Comparison of ENCODE assay signal across 10 mouse cellular contexts in genomic region chr2:163353731-163354130, GRCm38 (mm10). TPM values are rescaled to one million over a fixed set of nuclear protein-coding genes. Genes with fewer than 3 reads are reported as not detected.
A peak's percentile ranks its signal among the peaks of the same experiment; 100 is the strongest.
DNase-seq lines count a peak whose midpoint lies in the region.
"Had no signal": no experiment of that assay in that cellular context is flagged by ENCODE, and none has a peak within 500 bp of the region (broad histone marks: within the 10 kb centered on the region; RNA-seq: fewer than 3 reads in every experiment).

No protein-coding gene starts in this region.

- intact Hi-C loops in heart, postnatal 25 days (cut with DNase I): no loop called here
- intact Hi-C loops in left cerebral cortex, postnatal 4 days (cut with DNase I): no loop called here

- peak; percentile 39 for DNase-seq in urinary bladder, postnatal 14 days (ENCODE audit: low spot score)
- DNase-seq in urinary bladder, postnatal 25 days (ENCODE audit: low spot score): no peak
- DNase-seq in gastrocnemius, postnatal 10 days: peak; percentile 50
- peak; percentile 35 for DNase-seq in heart, postnatal 25 days (ENCODE audit: low spot score)
- no peak for DNase-seq in spleen, adult 12 weeks (ENCODE audit: low spot score)
- no peak for DNase-seq in left cerebral cortex, postnatal 4 days
- no peak for DNase-seq in adrenal gland, postnatal 25 days
- DNase-seq: cerebellum, adult 11 months; kidney, postnatal 10 days had no signal

RNA-seq across cellular contexts. Expression of gene Jph2, which starts 44.1 kb away (rescaled TPM):
- total RNA-seq in gastrocnemius, postnatal 10 days (2021): 100 to 1,000 TPM; 350 to 362 TPM
- total RNA-seq in heart, postnatal 25 days (2021): 100 to 1,000 TPM; 374 to 418 TPM
- total RNA-seq in left cerebral cortex, postnatal 4 days (2021): under 1 TPM; 0.54 to 0.74 TPM
- total RNA-seq in adrenal gland, postnatal 25 days (2021): 2.7 and 2.8 TPM in 2 replicates
- total RNA-seq: megakaryocyte progenitor cell, adult 5-6 weeks had no signal

Comparison
In these comparisons a context has a peak if more than half of its experiments do, and no peak if none do; other contexts are left out.
1. DNase-seq: peak in urinary bladder, postnatal 14 days (single experiment), gastrocnemius, postnatal 10 days (single experiment) and heart, postnatal 25 days (single experiment); none in urinary bladder, postnatal 25 days (single experiment), spleen, adult 12 weeks (single experiment), left cerebral cortex, postnatal 4 days (single experiment) and adrenal gland, postnatal 25 days (single experiment).
2. RNA of gene Jph2, which starts 44.1 kb away (total RNA-seq): 374 to 418 TPM in heart, postnatal 25 days and 350 to 362 TPM in gastrocnemius, postnatal 10 days; 2.7 to 2.8 TPM in adrenal gland, postnatal 25 days and 0.54 to 0.74 TPM in left cerebral cortex, postnatal 4 days; every median in the first group is over 10 times any median in the second.